Mouse (Mus musculus) liver, embryonic 14.5 days (tissue): ENCODE results near the gene Bpifa1.

Experiments used
- CTCF ChIP-seq: IDR thresholded peaks from 2 replicates; pipeline ENCODE4 v1.5.1; 2016; ENCODE audit warnings: antibody characterized with exemption, low read depth, control low read depth
- EP300 ChIP-seq: IDR thresholded peaks from 2 replicates; pipeline ENCODE4 v1.6.1; 2016; ENCODE audit warnings: antibody characterized with exemption, low read depth

DNA sequence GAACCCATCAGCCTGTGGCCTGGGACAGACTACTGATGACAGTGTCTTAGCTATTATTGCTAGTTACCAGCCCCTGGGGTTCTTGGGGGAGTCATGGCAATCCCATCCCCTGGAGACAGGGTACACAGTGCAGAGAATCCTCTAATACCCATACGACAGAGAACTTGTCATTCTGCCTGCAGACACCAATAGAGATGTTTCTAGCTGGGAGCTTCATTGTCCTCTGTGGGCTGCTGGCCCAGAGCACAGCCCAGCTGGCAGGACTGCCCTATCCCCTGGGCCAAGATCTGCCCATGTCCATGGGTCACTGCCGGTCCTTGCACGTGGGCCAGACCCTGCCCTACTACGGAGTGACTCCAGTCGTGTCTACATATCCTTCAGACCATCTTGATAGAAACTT, 20.6 kb downstream of the Bpifa1 start:
- TF ChIP-seq CTCF: no peak
- TF ChIP-seq EP300: no peak
